Mouse (Mus musculus): ENCODE measurements at regions not wholly inside any gene's neighbourhood (a gene's known extent, or its start where the extent isn't known, plus 50 kb on each side); places are given as distances from the start of the nearest gene placed in this dataset.
"Not testable (repeated sequence)": the region's sequence is repeated elsewhere in the genome, so short reads cannot be mapped to it uniquely, and the experiment has no call there.

- Histone ChIP-seq H3K27me3 (ENCODE audit: control insufficient read depth, insufficient read depth, low read length) (no peaks in the 10 kb centered on the region), H3K36me3 (ENCODE audit: control insufficient read depth, insufficient read depth, low read length) (no peaks in the 10 kb centered on the region), H3K4me1 (ENCODE audit: control insufficient read depth, insufficient read depth, low read length) (no peaks in the 10 kb centered on the region), H3K27ac (ENCODE audit: control insufficient read depth, insufficient read depth, low read depth, low read length) (no peak overlapping the region), H3K4me3 (ENCODE audit: control insufficient read depth, low read depth, low read length) (no peak overlapping the region)
- TF ChIP-seq CTCF (IDR thresholded peaks at IDR 0.05; ENCODE audit: control insufficient read depth, insufficient read depth, insufficient replicate concordance, low read depth, low read length) (no peak), POLR2A (IDR thresholded peaks at IDR 0.05; ENCODE audit: control insufficient read depth, low read depth, low read length) (no peak)
These were observed 75.4 kb upstream of the Tcerg1l start for GRCm38 (mm10) chr7:138472891-138473455.

GRCm38 (mm10) chr7:138472371-138472770 lies 74.8 kb upstream of the Tcerg1l start:
- Histone ChIP-seq H3K27me3 (ENCODE audit: control insufficient read depth, insufficient read depth, low read length) (no peaks in the 10 kb centered on the region), H3K36me3 (ENCODE audit: control insufficient read depth, insufficient read depth, low read length) (no peaks in the 10 kb centered on the region), H3K4me3 (ENCODE audit: control insufficient read depth, low read depth, low read length) (no peak overlapping the region), H3K4me1 (ENCODE audit: control insufficient read depth, insufficient read depth, low read length) (no peaks in the 10 kb centered on the region), H3K27ac (ENCODE audit: control insufficient read depth, insufficient read depth, low read depth, low read length) (no peak overlapping the region)
- no peak for TF ChIP-seq CTCF (IDR thresholded peaks at IDR 0.05; ENCODE audit: control insufficient read depth, insufficient read depth, insufficient replicate concordance, low read depth, low read length)
- no peak for TF ChIP-seq POLR2A (IDR thresholded peaks at IDR 0.05; ENCODE audit: control insufficient read depth, low read depth, low read length)

GRCm38 (mm10) chr7:138469211-138469610 lies 71.7 kb upstream of the Tcerg1l start:
- no peaks in the 10 kb centered on the region for H3K36me3 ChIP-seq (ENCODE audit: control insufficient read depth, insufficient read depth, low read length)
- no peak overlapping the region for H3K4me3 ChIP-seq (ENCODE audit: control insufficient read depth, low read depth, low read length)
- H3K27me3 ChIP-seq (ENCODE audit: control insufficient read depth, insufficient read depth, low read length), result no peaks in the 10 kb centered on the region
- TF ChIP-seq CTCF (IDR thresholded peaks at IDR 0.05; ENCODE audit: control insufficient read depth, insufficient read depth, insufficient replicate concordance, low read depth, low read length) (no peak), POLR2A (IDR thresholded peaks at IDR 0.05; ENCODE audit: control insufficient read depth, low read depth, low read length) (no peak)
- no peak overlapping the region for H3K27ac ChIP-seq (ENCODE audit: control insufficient read depth, insufficient read depth, low read depth, low read length)
- H3K4me1 ChIP-seq (ENCODE audit: control insufficient read depth, insufficient read depth, low read length), result no peaks in the 10 kb centered on the region

- H3K4me1 ChIP-seq (ENCODE audit: control insufficient read depth, insufficient read depth, low read length), result no peaks in the 10 kb centered on the region
These were observed 70.9 kb upstream of the Tcerg1l start for GRCm38 (mm10) chr7:138468436-138468835.

GRCm38 (mm10) chr7:138467981-138468380 lies 70.5 kb upstream of the Tcerg1l start:
- no peak overlapping the region for H3K4me3 ChIP-seq (ENCODE audit: control insufficient read depth, low read depth, low read length)
- H3K27ac ChIP-seq (ENCODE audit: control insufficient read depth, insufficient read depth, low read depth, low read length), result no peak overlapping the region
- no peak for TF ChIP-seq POLR2A (IDR thresholded peaks at IDR 0.05; ENCODE audit: control insufficient read depth, low read depth, low read length)
- no peaks in the 10 kb centered on the region for H3K4me1 ChIP-seq (ENCODE audit: control insufficient read depth, insufficient read depth, low read length)
- no peaks in the 10 kb centered on the region for H3K27me3 ChIP-seq (ENCODE audit: control insufficient read depth, insufficient read depth, low read length)
- no peaks in the 10 kb centered on the region for H3K36me3 ChIP-seq (ENCODE audit: control insufficient read depth, insufficient read depth, low read length)

More at GRCm38 (mm10) chr7:138468436-138468835, 70.9 kb upstream of the Tcerg1l start:
- TF ChIP-seq POLR2A (IDR thresholded peaks at IDR 0.05; ENCODE audit: control insufficient read depth, low read depth, low read length) (no peak), CTCF (IDR thresholded peaks at IDR 0.05; ENCODE audit: control insufficient read depth, insufficient read depth, insufficient replicate concordance, low read depth, low read length) (no peak)
- Histone ChIP-seq H3K27me3 (ENCODE audit: control insufficient read depth, insufficient read depth, low read length) (no peaks in the 10 kb centered on the region), H3K36me3 (ENCODE audit: control insufficient read depth, insufficient read depth, low read length) (no peaks in the 10 kb centered on the region), H3K27ac (ENCODE audit: control insufficient read depth, insufficient read depth, low read depth, low read length) (no peak overlapping the region), H3K4me3 (ENCODE audit: control insufficient read depth, low read depth, low read length) (no peak overlapping the region)

- TF ChIP-seq POLR2A (IDR thresholded peaks at IDR 0.05; ENCODE audit: control insufficient read depth, low read depth, low read length) (no peak), CTCF (IDR thresholded peaks at IDR 0.05; ENCODE audit: control insufficient read depth, insufficient read depth, insufficient replicate concordance, low read depth, low read length) (no peak)
- Histone ChIP-seq H3K4me1 (ENCODE audit: control insufficient read depth, insufficient read depth, low read length) (no peaks in the 10 kb centered on the region), H3K27ac (ENCODE audit: control insufficient read depth, insufficient read depth, low read depth, low read length) (no peak overlapping the region), H3K36me3 (ENCODE audit: control insufficient read depth, insufficient read depth, low read length) (no peaks in the 10 kb centered on the region), H3K27me3 (ENCODE audit: control insufficient read depth, insufficient read depth, low read length) (no peaks in the 10 kb centered on the region), H3K4me3 (ENCODE audit: control insufficient read depth, low read depth, low read length) (no peak overlapping the region)
These were observed 69.9 kb upstream of the Tcerg1l start for GRCm38 (mm10) chr7:138467386-138467785.

GRCm38 (mm10) chr7:138457964-138458363 lies 60.4 kb upstream of the Tcerg1l start:
- H3K4me3 ChIP-seq (ENCODE audit: control insufficient read depth, low read depth, low read length), result no peak overlapping the region
- H3K27me3 ChIP-seq (ENCODE audit: control insufficient read depth, insufficient read depth, low read length), result no peaks in the 10 kb centered on the region
- H3K36me3 ChIP-seq (ENCODE audit: control insufficient read depth, insufficient read depth, low read length), result no peaks in the 10 kb centered on the region
- H3K27ac ChIP-seq (ENCODE audit: control insufficient read depth, insufficient read depth, low read depth, low read length), result no peak overlapping the region
- TF ChIP-seq POLR2A (IDR thresholded peaks at IDR 0.05; ENCODE audit: control insufficient read depth, low read depth, low read length) (no peak), CTCF (IDR thresholded peaks at IDR 0.05; ENCODE audit: control insufficient read depth, insufficient read depth, insufficient replicate concordance, low read depth, low read length) (no peak)
- no peaks in the 10 kb centered on the region for H3K4me1 ChIP-seq (ENCODE audit: control insufficient read depth, insufficient read depth, low read length)

GRCm38 (mm10) chr7:138455371-138455770 lies 57.8 kb upstream of the Tcerg1l start:
- no peaks in the 10 kb centered on the region for H3K36me3 ChIP-seq (ENCODE audit: control insufficient read depth, insufficient read depth, low read length)
- TF ChIP-seq CTCF (IDR thresholded peaks at IDR 0.05; ENCODE audit: control insufficient read depth, insufficient read depth, insufficient replicate concordance, low read depth, low read length) (no peak), POLR2A (IDR thresholded peaks at IDR 0.05; ENCODE audit: control insufficient read depth, low read depth, low read length) (no peak)
- H3K4me1 ChIP-seq (ENCODE audit: control insufficient read depth, insufficient read depth, low read length), result no peaks in the 10 kb centered on the region
- no peak overlapping the region for H3K27ac ChIP-seq (ENCODE audit: control insufficient read depth, insufficient read depth, low read depth, low read length)
- no peak overlapping the region for H3K4me3 ChIP-seq (ENCODE audit: control insufficient read depth, low read depth, low read length)
- no peaks in the 10 kb centered on the region for H3K27me3 ChIP-seq (ENCODE audit: control insufficient read depth, insufficient read depth, low read length)

- not testable (repeated sequence) for H3K27ac ChIP-seq (ENCODE audit: control insufficient read depth, insufficient read depth, low read depth, low read length); H3K27me3 ChIP-seq (ENCODE audit: control insufficient read depth, insufficient read depth, low read length); H3K36me3 ChIP-seq (ENCODE audit: control insufficient read depth, insufficient read depth, low read length); H3K4me1 ChIP-seq (ENCODE audit: control insufficient read depth, insufficient read depth, low read length); H3K4me3 ChIP-seq (ENCODE audit: control insufficient read depth, low read depth, low read length)
These were observed 57.1 kb upstream of the Tcerg1l start for GRCm38 (mm10) chr7:138454498-138455225.
